Mouse (Mus musculus) liver, adult 2 months (tissue): ENCODE results near the gene Rgs7bp.

Experiments
- CTCF ChIP-seq: fragments of 200-500 bp; IDR thresholded peaks from 2 replicates; pipeline ENCODE4 v1.5.1; 2011; ENCODE audit warnings: low read depth, low read length, control low read depth
- POLR2A ChIP-seq: fragments of 200-500 bp; IDR thresholded peaks from 2 replicates; pipeline ENCODE4 v1.6.1; 2011; ENCODE audit warnings: low read length, control low read depth; ENCODE audit not compliant: insufficient read depth; ENCODE audit errors: extremely low read depth

DNA sequence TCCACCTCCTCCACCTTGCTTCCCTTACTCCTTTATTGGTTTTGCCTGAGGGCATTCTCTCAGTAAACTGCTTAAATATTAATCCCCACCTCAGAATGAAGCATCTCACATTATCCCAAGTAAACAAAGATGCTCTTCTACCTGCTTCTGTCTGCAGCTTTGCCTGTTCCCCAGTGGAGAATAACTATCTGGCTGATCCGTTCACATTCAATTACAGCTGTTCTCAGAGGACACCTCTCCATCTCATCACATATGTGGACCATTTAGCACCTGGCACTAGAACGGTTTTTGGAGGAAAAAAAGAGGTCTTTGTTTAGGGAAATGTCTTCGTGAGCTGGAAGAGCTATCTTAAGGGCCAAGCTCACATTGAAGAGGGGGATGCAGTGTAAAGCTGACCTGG lies 123.9 kb downstream of the Rgs7bp start:
- TF ChIP-seq CTCF (no peak), POLR2A (no peak)
